Mouse (Mus musculus): ENCODE data around the gene Hspa12a.
"Not testable (repeated sequence)": the region's sequence is repeated elsewhere in the genome, so short reads cannot be mapped to it uniquely, and the experiment has no call there.

Hspa12a gene

DNA sequence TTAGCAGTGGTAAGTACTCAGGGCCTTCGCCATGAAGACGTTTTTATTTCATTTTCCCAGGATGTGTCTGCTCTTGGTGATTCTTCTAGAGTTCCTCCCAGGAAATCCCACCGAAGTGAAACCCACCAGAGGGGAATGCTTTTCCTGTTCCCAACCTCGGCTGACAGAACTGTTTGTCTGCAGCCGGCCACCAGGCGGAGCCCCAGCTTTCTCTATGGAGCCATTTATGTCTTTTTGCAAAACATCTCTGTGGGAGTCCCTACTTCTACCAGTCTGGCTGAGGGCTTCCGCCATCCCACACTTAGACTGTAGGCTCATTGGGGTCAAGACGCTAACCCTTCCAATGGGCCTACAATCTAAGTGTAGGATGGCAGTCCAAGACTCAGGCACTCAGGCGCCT lies 32.1 kb downstream of the Hspa12a start:
- peak; percentile 57 for DNase-seq (ENCODE audit: extremely low spot score, low read depth, low spot score)

DNA sequence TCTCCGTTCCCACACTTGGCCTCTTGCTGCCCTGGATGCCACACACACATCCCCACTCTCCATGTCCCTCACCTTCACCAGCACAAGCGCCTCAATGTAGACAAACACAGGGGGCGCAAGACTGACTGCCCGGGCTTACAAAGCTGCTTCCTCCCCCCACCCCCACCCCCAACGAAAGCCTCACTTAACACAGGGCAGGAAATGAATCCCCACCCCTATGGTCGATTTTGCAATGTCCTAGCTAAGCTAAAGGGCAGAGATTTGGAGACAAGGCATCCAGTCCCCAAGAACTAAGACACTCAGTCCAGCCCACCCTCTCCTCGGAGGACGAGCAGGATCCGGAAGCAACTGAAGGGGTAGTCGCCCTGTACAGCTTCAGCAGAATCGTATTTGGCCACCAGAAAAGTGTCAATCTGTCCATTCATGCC lies 32.5 kb downstream of the Hspa12a start:
- DNase-seq (ENCODE audit: extremely low spot score, low read depth, low spot score): no peak

GRCm38 (mm10) chr19:58908018-58908417 lies 35.4 kb downstream of the Hspa12a start:
- no peak for DNase-seq (ENCODE audit: extremely low spot score, low read depth, low spot score)

DNA sequence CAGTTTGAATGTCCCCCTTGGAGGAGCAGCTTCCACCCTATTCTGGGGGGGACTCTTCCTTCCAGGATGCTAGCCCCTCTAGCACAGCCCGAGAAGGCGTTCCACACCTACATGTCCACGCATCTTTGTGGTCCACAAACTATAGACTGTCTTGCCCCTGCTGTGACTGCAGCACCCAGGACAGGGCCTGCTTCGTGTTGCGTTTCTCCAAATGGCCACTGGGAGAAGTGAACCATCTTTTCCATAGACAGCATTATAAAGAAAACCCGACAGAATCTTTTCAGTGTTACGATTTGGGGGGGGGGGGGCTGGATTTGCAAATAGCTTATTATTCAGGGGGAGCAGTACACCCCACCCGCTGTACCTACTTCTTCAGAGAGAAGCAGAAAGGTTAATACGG lies 36.8 kb downstream of the Hspa12a start:
- no peak for DNase-seq (ENCODE audit: extremely low spot score, low read depth, low spot score)

- DNase-seq (ENCODE audit: extremely low spot score, low read depth, low spot score): peak; percentile 77
Observed at GRCm38 (mm10) chr19:58903899-58904327, 39.5 kb downstream of the Hspa12a start.

- no peak for DNase-seq (ENCODE audit: extremely low spot score, low read depth, low spot score)
Observed at GRCm38 (mm10) chr19:58903079-58903898, 40.2 kb downstream of the Hspa12a start.

- not testable (repeated sequence) for DNase-seq (ENCODE audit: extremely low spot score, low read depth, low spot score)
Observed at GRCm38 (mm10) chr19:58900471-58900870, 43.0 kb downstream of the Hspa12a start.

- no peak for DNase-seq (ENCODE audit: extremely low spot score, low read depth, low spot score)
Observed at GRCm38 (mm10) chr19:58896216-58896615, 47.2 kb downstream of the Hspa12a start.

DNA sequence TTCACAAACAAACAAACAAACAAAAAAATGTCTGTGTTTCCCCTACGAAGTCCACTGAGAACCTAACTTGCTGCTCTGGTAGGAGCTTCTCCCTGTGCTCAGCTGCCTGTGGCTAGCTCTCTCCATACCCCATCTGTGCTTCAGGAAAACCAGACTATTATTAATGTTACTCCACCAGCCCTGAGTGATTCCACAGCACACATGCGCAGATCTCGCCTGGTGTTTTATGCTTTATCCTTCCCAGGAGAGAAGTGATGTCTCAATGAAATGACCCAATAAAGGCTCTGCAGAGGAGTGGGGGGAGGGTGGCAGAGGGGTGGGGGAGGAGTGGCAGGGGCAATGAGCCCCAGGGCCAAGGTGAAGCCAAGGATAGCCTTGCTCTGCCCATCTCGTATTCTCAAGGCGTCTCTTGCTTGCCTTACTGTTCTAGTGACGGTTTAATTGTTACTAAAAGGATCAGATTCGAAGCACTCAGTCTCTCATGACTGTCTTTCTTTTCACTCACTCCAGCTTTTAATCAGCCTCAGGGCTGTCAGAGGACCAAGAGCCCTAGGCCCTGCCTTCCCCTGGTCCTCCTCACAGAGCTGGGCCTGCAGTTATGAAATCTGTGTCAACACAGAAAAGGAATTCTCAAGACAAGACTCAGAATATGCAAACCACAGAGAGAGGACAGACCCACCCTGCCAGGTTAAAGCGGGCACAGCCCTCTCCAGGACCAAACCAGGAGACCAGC lies 54.0 kb downstream of the Hspa12a start:
- DNase-seq (ENCODE audit: extremely low spot score, low read depth, low spot score): no peak

DNA sequence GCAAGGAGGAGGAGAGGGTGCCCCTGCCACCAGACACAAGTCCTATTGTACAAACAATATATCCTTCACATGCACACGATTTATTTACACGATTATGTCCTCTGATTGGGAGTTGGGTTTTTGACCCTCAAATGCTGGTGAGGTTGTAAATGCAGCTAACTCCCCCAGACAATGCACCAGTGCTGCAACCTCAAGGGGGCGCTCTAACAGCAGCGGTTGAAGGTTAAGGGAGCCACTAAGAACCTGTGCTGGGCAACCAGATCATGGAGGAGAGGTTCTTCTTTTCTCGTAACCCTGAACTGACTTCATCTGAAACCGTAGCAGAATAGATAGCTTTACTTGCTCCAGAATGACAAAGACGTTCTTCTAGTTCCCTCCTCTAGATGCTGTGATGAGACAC lies 57.0 kb downstream of the Hspa12a start:
- no peak for DNase-seq (ENCODE audit: extremely low spot score, low read depth, low spot score)

DNA sequence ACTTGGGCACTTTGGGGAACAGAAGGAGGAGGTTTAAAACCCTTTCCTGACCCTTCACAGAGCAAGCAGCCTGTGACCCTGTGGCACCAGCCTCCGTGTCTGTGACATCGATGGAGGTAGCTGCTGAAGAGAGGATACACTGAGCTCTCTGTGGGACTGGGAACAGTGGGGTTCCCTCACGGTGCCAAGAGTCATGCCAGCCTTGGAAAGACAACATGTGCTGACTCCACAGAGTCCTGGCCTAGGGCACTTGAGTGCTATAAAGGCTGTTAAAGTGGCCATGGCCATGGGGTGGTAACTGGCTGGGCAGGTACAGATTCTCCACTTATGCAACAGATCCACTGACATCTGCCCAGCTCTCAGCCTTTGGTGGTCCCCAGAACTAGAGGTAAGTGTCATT lies 60.0 kb downstream of the Hspa12a start:
- no peak for DNase-seq (ENCODE audit: extremely low spot score, low read depth, low spot score)

- DNase-seq (ENCODE audit: extremely low spot score, low read depth, low spot score): no peak
Observed at GRCm38 (mm10) chr19:58882336-58882735, 61.1 kb downstream of the Hspa12a start.

GRCm38 (mm10) chr19:58879330-58879957 lies 64.0 kb downstream of the Hspa12a start:
- no peak for DNase-seq (ENCODE audit: extremely low spot score, low read depth, low spot score)

- DNase-seq (ENCODE audit: extremely low spot score, low read depth, low spot score): no peak
Observed at GRCm38 (mm10) chr19:58878560-58878959, 64.9 kb downstream of the Hspa12a start.

DNA sequence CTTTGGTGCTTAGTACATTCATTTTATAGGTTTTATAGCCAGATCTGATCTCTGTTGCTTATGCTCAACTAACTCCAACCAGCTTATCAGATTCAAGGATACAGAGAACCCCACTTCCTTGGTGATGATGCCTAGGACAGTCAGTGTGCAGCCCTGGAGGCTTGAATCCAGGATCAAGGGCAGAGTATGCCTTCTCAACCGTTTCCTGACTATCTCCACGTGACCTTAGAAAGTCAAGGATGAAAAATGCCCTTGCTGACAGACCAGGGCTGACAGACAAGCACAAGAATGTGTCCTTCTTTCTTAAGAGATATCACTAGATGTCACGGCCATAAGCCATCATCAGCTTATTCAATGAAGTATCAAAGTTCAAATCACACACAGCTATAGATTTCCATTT lies 69.9 kb downstream of the Hspa12a start:
- no peak for DNase-seq (ENCODE audit: extremely low spot score, low read depth, low spot score)

GRCm38 (mm10) chr19:58872381-58873259 lies 70.8 kb downstream of the Hspa12a start:
- DNase-seq (ENCODE audit: extremely low spot score, low read depth, low spot score): no peak

- no peak for DNase-seq (ENCODE audit: extremely low spot score, low read depth, low spot score)
Observed at GRCm38 (mm10) chr19:58871878-58872277, 71.6 kb downstream of the Hspa12a start.

DNA sequence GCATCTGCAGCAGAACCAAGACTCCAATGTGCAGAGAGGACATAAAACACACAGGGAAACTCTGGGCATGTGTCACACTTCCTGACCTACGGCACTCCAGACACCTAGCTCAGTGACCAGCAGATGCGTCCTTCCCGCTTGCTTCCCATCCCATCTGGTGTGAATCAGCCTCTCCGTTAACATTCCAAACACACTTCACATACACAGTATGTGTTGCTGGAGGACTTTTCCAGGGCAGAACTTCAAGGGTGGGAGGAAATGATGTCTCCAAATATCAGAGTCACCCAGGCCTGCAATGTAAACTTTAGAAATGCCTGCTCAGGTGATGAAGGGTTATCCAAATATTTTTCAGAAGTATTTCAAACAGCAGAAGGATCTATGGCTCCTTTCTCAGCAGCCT lies 76.8 kb downstream of the Hspa12a start:
- no peak for DNase-seq (ENCODE audit: extremely low spot score, low read depth, low spot score)

DNA sequence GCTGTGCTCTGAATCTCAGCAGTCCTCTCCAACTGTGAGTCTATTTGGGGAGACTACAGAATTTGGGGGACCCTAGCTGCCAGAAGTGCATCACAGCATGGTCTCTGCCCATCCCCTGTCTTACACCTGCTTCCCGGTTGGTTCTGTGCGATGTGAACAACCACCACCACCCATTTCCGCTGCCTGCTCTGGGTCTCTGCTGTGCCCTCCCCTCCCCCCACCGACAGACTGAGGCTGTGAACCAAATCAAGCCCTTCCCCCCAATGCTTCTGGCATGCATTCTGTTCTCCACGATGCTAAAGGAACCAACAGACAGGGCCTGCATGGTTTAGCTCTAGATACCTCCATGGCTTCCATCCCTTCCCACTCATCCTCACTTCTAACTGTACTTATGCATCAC lies 78.2 kb downstream of the Hspa12a start:
- no peak for DNase-seq (ENCODE audit: extremely low spot score, low read depth, low spot score)

DNA sequence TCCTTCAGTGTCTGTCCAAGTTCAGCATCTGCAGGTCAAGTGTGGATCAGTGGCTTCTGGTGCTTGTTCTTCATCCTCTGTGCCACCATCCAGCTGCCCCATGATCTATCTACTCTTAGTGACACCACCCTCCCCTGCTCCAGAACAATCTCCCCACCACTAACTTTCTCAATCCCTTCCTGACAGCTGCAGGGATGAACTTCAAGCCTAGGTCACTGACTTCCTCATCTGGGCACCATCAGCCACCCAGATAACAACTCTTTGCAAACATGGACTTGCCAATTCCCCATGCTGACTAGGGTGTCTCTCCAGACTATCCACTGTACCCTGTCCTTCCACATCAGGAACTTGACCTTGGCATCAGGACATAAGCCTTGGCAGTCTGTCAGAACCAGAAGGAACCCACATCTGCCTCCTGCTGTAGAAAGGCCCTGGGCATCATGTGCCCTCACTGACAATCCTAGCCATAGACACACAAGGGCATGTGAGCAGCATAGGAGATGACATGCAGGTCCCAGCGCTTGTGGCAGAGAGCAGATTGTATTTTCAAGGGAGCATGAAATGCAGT lies 79.4 kb downstream of the Hspa12a start:
- DNase-seq (ENCODE audit: extremely low spot score, low read depth, low spot score): no peak

Measured in hindlimb bud, embryonic 11.5 days (tissue).